23 mouse cellular contexts compared by ENCODE assay signal in genomic region chr17:54243650-54244300, GRCm38 (mm10). TPM values are rescaled to one million over a fixed set of nuclear protein-coding genes. Genes with fewer than 3 reads are reported as not detected.
DNase-seq lines count a peak whose midpoint lies in the region; ATAC-seq and TF ChIP-seq lines count a peak whose summit lies in the region.
"Had no signal": no experiment of that assay in that cellular context is flagged by ENCODE, and none has a peak within 500 bp of the region (broad histone marks: within the 10 kb centered on the region; RNA-seq: fewer than 3 reads in every experiment).

No protein-coding gene starts in this region.

- no peaks in the 10 kb centered on the region for H3K36me3 ChIP-seq in heart, adult 2 months (ENCODE audit: control insufficient read depth, insufficient read depth, low read length)
- H3K36me3 ChIP-seq: G1E had no signal

- no peak for TF ChIP-seq CTCF in Patski (IDR thresholded peaks at IDR 0.05)
- no peak for TF ChIP-seq CTCF in heart, adult 2 months (IDR thresholded peaks at IDR 0.05)

- H3K27ac ChIP-seq in heart, adult 2 months, result no peak overlapping the region

- no peak for TF ChIP-seq EP300 in heart, adult 2 months (IDR thresholded peaks at IDR 0.05; ENCODE audit: insufficient read depth, low read depth, low read length)

- H3K9ac ChIP-seq in heart, adult 2 months (ENCODE audit: low read depth, low read length), result no peak overlapping the region

- intact Hi-C loops in heart, adult 2 months (cut with DNase I), result no loop called here

- in situ Hi-C loops in Patski (cut with MboI; ENCODE audit: low pct_unique_long_range_greater_than_20kb), result no loop called here

- DNase-seq in Patski (ENCODE audit: low read depth, low spot score), result peak; percentile 53
- peak; percentile 94 for DNase-seq in fat pad, adult 2 months (ENCODE audit: extremely low read depth, low read depth, low spot score)
- DNase-seq in gonadal fat pad, adult 2 months (ENCODE audit: low read depth), result peak; percentile 82
- no peak for DNase-seq in thymus, postnatal 4 days
- DNase-seq in urinary bladder, adult 2 months (ENCODE audit: low spot score), result no peak
- no peak for DNase-seq in heart, adult 2 months
- DNase-seq: adrenal gland, adult 2 months; adrenal gland, adult 8-10 months; adrenal gland, postnatal 10 days; adrenal gland, postnatal 14 days; adrenal gland, postnatal 25 days; adrenal gland, postnatal 36 days; B cell, adult 2 months; cerebellum, adult 11 months; cerebellum, adult 11-12 months; cerebellum, adult 18-20 months; cerebellum, adult 2 months had no signal

- ATAC-seq in Patski, result peak; percentile 92
- ATAC-seq: activated CD4-positive, CD25-positive, alpha-beta regulatory T cell, adult 4 months; CD4-positive, CD25-positive, alpha-beta regulatory T cell, adult 4 months had no signal

- TF ChIP-seq POLR2A in heart, adult 2 months (IDR thresholded peaks at IDR 0.05; ENCODE audit: insufficient read depth, low read depth, low read length), result no peak

- POLR2A ChIA-PET in Patski (lab: Charles Lee), result interaction anchor here (1.2 to 2.0 kb wide), 3 partner anchors 81 to 178 kb away, joined by 3 to 4 read pairs (median 3); no protein-coding TSS in a partner anchor

- no peaks in the 10 kb centered on the region for H3K4me1 ChIP-seq in heart, adult 2 months (ENCODE audit: control insufficient read depth, insufficient read depth, low read length)

- no peak overlapping the region for H3K4me3 ChIP-seq in heart, adult 2 months

- CTCF ChIA-PET in Patski (lab: Charles Lee), result interaction anchor here (1.3 to 1.9 kb wide), 2 partner anchors 14 to 178 kb away, joined by 5 read pairs; no protein-coding TSS in a partner anchor

- H3K79me2 ChIP-seq in heart, adult 2 months (replicated peaks; ENCODE audit: control insufficient read depth, insufficient read depth, low read length), result no peaks in the 10 kb centered on the region

- H3K27me3 ChIP-seq in Patski, result no peaks in the 10 kb centered on the region
- no peaks in the 10 kb centered on the region for H3K27me3 ChIP-seq in heart, adult 2 months (ENCODE audit: control insufficient read depth, insufficient read depth, low read length)
- H3K27me3 ChIP-seq: CH12.LX had no signal

RNA-seq across cellular contexts. Expression of gene Slc5a7, which starts 55.1 kb away (rescaled TPM):
- not detected for polyA plus RNA-seq in Patski (2021)
- polyA plus RNA-seq in gonadal fat pad, adult 2 months (2012; rRNA removed), result 0.13 and 6.1 TPM in 2 replicates
- 0.15 and 0.19 TPM in 2 replicates for polyA plus RNA-seq in urinary bladder, adult 2 months (2012; rRNA removed)
- total RNA-seq in heart, adult 2 months (2021), result under 1 TPM in 1 of 2 experiments, not detected in 1; 0.34 TPM
- polyA plus RNA-seq in heart, adult 2 months (2012; rRNA removed), result 0.29 and 1.0 TPM in 2 replicates
- total RNA-seq: adrenal gland, adult 18-20 months; adrenal gland, postnatal 14 days; adrenal gland, postnatal 25 days; CH12.LX; MEL had no signal
- polyA plus RNA-seq: activated CD4-positive, CD25-positive, alpha-beta regulatory T cell, adult 4 months; adrenal gland, adult 2 months; CD4-positive, CD25-positive, alpha-beta regulatory T cell, adult 4 months; G1E had no signal

Comparison
In these comparisons a context has a peak if more than half of its experiments do, and no peak if none do; other contexts are left out.
1. DNase-seq: peak in Patski (single experiment), fat pad, adult 2 months (single experiment) and gonadal fat pad, adult 2 months (single experiment); none in thymus, postnatal 4 days (single experiment), urinary bladder, adult 2 months (single experiment) and heart, adult 2 months (0 of 2).